Mouse (Mus musculus) adrenal gland (tissue): ENCODE results near the gene Faap100.
"Not testable (repeated sequence)": the region's sequence is repeated elsewhere in the genome, so short reads cannot be mapped to it uniquely, and the experiment has no call there.

Source experiments
- intact Hi-C: fragments of 180-260 bp; cut with DNase I; formaldehyde crosslinking; loops from one replicate; pipeline ENCODE4 v1.15.1; 2025
- long read RNA-seq, 2 experiments: library from polyadenylated mRNA; unstranded; transcript quantifications; one replicate each; pipeline ENCODE4 v2.0.0; 2020; ENCODE audit warnings: borderline replicate concordance in 1 of 2; ENCODE audit not compliant: insufficient replicate concordance in 1 of 2

Gene Faap100
- long read RNA-seq, experiment 1, transcript Faap100-201 (10 exons, 3,193 nt) = major isoform, 6 of 13 reads
- long read RNA-seq, experiment 1, partial matches to known transcripts = 5 of 13 reads
- long read RNA-seq, experiment 1, other reads (novel, unspliced or antisense) = 1 of 13 reads
- long read RNA-seq, experiment 2, partial matches to known transcripts = 3 of 13 reads
- long read RNA-seq, experiment 2, other reads (novel, unspliced or antisense) = 2 of 13 reads

GRCm38 (mm10) chr11:120378611-120379540, at the start of gene Faap100:
Gene Faap100, minus strand, starts transcription at chr11:120378764.
- intact Hi-C loops = no loop called here

- intact Hi-C loops = loop anchor here (5.0 kb wide), 1 partner anchor 44 kb away; no protein-coding TSS in a partner anchor
Measured at GRCm38 (mm10) chr11:120426727-120427126, 48.2 kb upstream of the Faap100 start.

- intact Hi-C loops = no loop called here
Measured at GRCm38 (mm10) chr11:120423569-120424295, 45.2 kb upstream of the Faap100 start.

GRCm38 (mm10) chr11:120422651-120423568, 44.3 kb upstream of the Faap100 start:
- intact Hi-C loops = no loop called here

- intact Hi-C loops = no loop called here
Measured at GRCm38 (mm10) chr11:120418592-120418991, 40.0 kb upstream of the Faap100 start.

GRCm38 (mm10) chr11:120417852-120418251, 39.3 kb upstream of the Faap100 start:
- intact Hi-C loops = no loop called here

- intact Hi-C loops = not testable (repeated sequence)
Measured at GRCm38 (mm10) chr11:120413621-120414020, 35.1 kb upstream of the Faap100 start.

- intact Hi-C loops = no loop called here
Measured at GRCm38 (mm10) chr11:120406445-120406844, 27.9 kb upstream of the Faap100 start.

GRCm38 (mm10) chr11:120405867-120406266, 27.3 kb upstream of the Faap100 start:
- intact Hi-C loops = no loop called here

- intact Hi-C loops = no loop called here
Measured at GRCm38 (mm10) chr11:120404814-120405213, 26.2 kb upstream of the Faap100 start.

GRCm38 (mm10) chr11:120399319-120399718, 20.8 kb upstream of the Faap100 start:
- intact Hi-C loops = no loop called here

- intact Hi-C loops = no loop called here
Measured at GRCm38 (mm10) chr11:120397602-120398001, 19.0 kb upstream of the Faap100 start.

GRCm38 (mm10) chr11:120395661-120396060, 17.1 kb upstream of the Faap100 start:
- intact Hi-C loops = no loop called here

GRCm38 (mm10) chr11:120388580-120388979, 10.0 kb upstream of the Faap100 start:
- intact Hi-C loops = no loop called here

GRCm38 (mm10) chr11:120387157-120387556, 8.6 kb upstream of the Faap100 start:
- intact Hi-C loops = no loop called here

GRCm38 (mm10) chr11:120386632-120387031, 8.1 kb upstream of the Faap100 start:
- intact Hi-C loops = no loop called here

- intact Hi-C loops = loop anchor here (5.0 kb wide), 1 partner anchor 45 kb away; no protein-coding TSS in a partner anchor
Measured at GRCm38 (mm10) chr11:120382509-120382908, 3.9 kb upstream of the Faap100 start.

GRCm38 (mm10) chr11:120381157-120381556, 2.6 kb upstream of the Faap100 start:
- intact Hi-C loops = loop anchor here (5.0 kb wide), 1 partner anchor 46 kb away; no protein-coding TSS in a partner anchor

GRCm38 (mm10) chr11:120380271-120380670, 1.7 kb upstream of the Faap100 start:
- intact Hi-C loops = loop anchor here (5.0 kb wide), 1 partner anchor 47 kb away; no protein-coding TSS in a partner anchor

GRCm38 (mm10) chr11:120378031-120378610, 443 bp downstream of the Faap100 start:
- intact Hi-C loops = no loop called here
